Mouse (Mus musculus) neural tube, embryonic 11.5 days (tissue): ENCODE data around the gene Ncln. TPM values are rescaled to one million over a fixed set of nuclear protein-coding genes. Genes with fewer than 3 reads are reported as not detected.

Source experiments
- ATAC-seq: fragments of 200-750 bp; cut with Nextera tagmentation; 2 replicates; pipeline ENCODE4 v1.8.0; 2017; ENCODE audit warnings: moderate number of reproducible peaks, mild to moderate bottlenecking, moderate TSS enrichment, moderate library complexity; ENCODE audit not compliant: insufficient read depth, low FRiP score, low TSS enrichment
- DNase-seq: peaks from one replicate; pipeline ENCODE4 v3.0.0-alpha.2; 2015; ENCODE audit warnings: low spot score
- H3K27ac ChIP-seq: fragments of 300-500 bp; sonication (generic); 2 replicates; pipeline ENCODE4 v1.5.1; 2014; ENCODE audit warnings: low read depth, mild to moderate bottlenecking, low read length
- H3K27me3 ChIP-seq: fragments of 300-500 bp; sonication (generic); 2 replicates; pipeline ENCODE4 v1.6.1; 2014; ENCODE audit warnings: mild to moderate bottlenecking, low read length, mixed read lengths; ENCODE audit not compliant: control insufficient read depth, insufficient read depth
- H3K36me3 ChIP-seq: fragments of 300-500 bp; sonication (generic); 2 replicates; pipeline ENCODE4 v1.6.1; 2014; ENCODE audit warnings: mild to moderate bottlenecking, low read length, moderate library complexity, mixed read lengths; ENCODE audit not compliant: control insufficient read depth, insufficient read depth
- H3K4me1 ChIP-seq: fragments of 300-500 bp; sonication (generic); 2 replicates; pipeline ENCODE4 v1.6.1; 2014; ENCODE audit warnings: low read length, mixed read lengths; ENCODE audit not compliant: control insufficient read depth, insufficient read depth
- H3K4me2 ChIP-seq: fragments of 300-500 bp; sonication (generic); 2 replicates; pipeline ENCODE4 v1.6.1; 2014; ENCODE audit warnings: low read depth, mild to moderate bottlenecking, moderate library complexity
- H3K4me3 ChIP-seq: fragments of 300-500 bp; sonication (generic); 2 replicates; pipeline ENCODE4 v1.5.1; 2014; ENCODE audit warnings: low read depth, low read length
- H3K9ac ChIP-seq: fragments of 300-500 bp; sonication (generic); 2 replicates; pipeline ENCODE4 v1.6.1; 2014; ENCODE audit warnings: mild to moderate bottlenecking, low read length
- H3K9me3 ChIP-seq: fragments of 300-500 bp; sonication (generic); 2 replicates; pipeline ENCODE4 v1.6.1; 2016; ENCODE audit warnings: low read length; ENCODE audit not compliant: control insufficient read depth
- WGBS: fragments of 180-500 bp; shearing (Covaris S2); extraction: QIAGEN DNeasy Blood & Tissue Kit; methylation state at CpG from one replicate; pipeline ENCODE4 v1.1.7; 2014; 5-methylcytosine and 5-hydroxymethylcytosine counted together
- polyA plus RNA-seq: library from polyadenylated mRNA; unstranded; fragments of >200 nt; fragmentation: Nextera tagmentation; extraction: Ambion mirVana; gene quantifications from 2 replicates; pipeline ENCODE4 v1.2.1, GENCODE M21; 2014

Gene Ncln
- polyA plus RNA-seq, 1 experiment from 2014 or later, result 74.2 TPM

DNA sequence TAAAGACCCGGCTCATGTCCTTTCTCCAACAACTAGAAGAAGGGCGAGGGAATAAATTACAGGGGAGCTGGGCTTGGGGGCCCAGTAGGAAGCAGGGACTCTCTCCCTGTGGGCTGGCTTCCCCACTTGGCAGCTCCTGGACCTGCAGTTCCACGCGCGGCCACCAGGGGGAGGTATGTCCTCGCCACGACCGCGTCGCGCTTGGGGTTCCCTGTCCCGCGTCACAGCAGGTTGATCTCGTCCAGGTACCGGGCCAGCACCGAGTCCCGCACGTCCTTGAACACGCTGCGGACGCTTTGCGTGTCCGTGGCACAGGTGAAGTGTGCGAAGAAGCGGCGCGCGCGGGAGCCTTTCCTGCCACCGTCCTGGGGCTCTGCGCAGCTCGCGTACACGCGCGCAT is 6.5 kb upstream of the Ncln start:
- Histone ChIP-seq H3K4me1 (no peaks in the 10 kb centered on the region), H3K9ac (peak overlapping the region; percentile 35), H3K4me3 (peak overlapping the region; percentile 25), H3K4me2 (peak overlapping the region; percentile 54), H3K27me3 (peaks cover 6% of the 10 kb centered on the region; the same call in 1 of the 2 replicates), H3K9me3 (no peaks in the 10 kb centered on the region), H3K27ac (no peak overlapping the region), H3K36me3 (no peaks in the 10 kb centered on the region)
- ATAC-seq (peak; percentile 14; the same call in 1 of the 2 replicates), DNase-seq (peak; percentile 85)
- WGBS, result 9% methylated on average over 36 of the region's 36 CpGs

DNA sequence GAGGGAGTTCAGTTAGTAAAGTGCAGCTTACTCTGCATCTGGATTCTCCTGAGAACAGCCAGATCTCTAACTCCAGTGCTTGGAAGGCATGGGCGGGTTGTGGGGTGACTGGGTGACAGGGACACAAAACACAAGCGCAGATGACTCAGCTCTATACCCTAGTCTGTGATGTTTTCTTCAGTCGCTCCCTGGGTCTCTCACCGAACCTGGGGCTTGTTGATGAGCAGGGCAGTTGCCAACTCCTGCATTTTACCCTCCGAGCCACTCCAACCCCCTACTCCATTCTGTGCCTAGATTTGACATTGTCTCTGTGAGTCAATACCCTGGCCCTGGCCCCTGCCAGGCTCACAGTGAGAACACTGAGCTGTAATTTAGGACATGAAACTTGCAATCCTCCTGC is 5.7 kb upstream of the Ncln start:
- Histone ChIP-seq H3K27me3 (peaks cover 6% of the 10 kb centered on the region; the same call in 1 of the 2 replicates), H3K27ac (no peak overlapping the region), H3K4me1 (no peaks in the 10 kb centered on the region), H3K4me3 (no peak overlapping the region), H3K9me3 (no peaks in the 10 kb centered on the region), H3K9ac (no peak overlapping the region), H3K4me2 (no peak overlapping the region), H3K36me3 (no peaks in the 10 kb centered on the region)
- WGBS, result 84% methylated on average over 5 of the region's 5 CpGs
- no peak for ATAC-seq
- DNase-seq, result no peak

DNA sequence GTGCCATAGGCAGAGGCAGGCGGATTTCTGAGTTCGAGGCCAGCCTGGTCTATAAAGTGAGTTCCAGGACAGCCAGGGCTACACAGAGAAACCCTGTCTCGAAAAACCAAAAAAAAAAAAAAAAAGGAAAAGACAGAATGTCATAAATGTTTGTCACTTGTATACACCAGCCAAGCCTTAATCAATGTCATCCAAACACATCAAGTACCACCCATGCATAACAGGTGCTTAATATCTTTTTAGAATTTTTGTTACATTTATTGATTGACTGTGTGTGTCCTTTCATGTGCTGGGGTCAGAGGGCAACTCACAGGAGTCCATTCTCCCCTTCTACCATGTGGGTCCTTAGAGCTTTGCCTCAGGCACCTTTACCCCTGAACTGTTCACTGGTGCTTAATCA is 3.8 kb upstream of the Ncln start, which contains the start of gene S1pr4:
S1pr4 (minus strand) TSS at position 101 of the 400 bp plus-strand sequence.
- Histone ChIP-seq H3K27ac (no peak within 1 kb of the TSS), H3K9me3 (no peaks in the 10 kb centered on the region), H3K9ac (no peak within 1 kb of the TSS), H3K4me1 (peaks cover 9% of the 10 kb centered on the region), H3K4me3 (no peak within 1 kb of the TSS), H3K36me3 (no peaks in the 10 kb centered on the region), H3K4me2 (no peak within 1 kb of the TSS), H3K27me3 (peaks cover 6% of the 10 kb centered on the region; the same call in 1 of the 2 replicates)
- no peak for ATAC-seq
- WGBS, result 88% methylated on average over 2 of the region's 3 CpGs
- no peak for DNase-seq

DNA sequence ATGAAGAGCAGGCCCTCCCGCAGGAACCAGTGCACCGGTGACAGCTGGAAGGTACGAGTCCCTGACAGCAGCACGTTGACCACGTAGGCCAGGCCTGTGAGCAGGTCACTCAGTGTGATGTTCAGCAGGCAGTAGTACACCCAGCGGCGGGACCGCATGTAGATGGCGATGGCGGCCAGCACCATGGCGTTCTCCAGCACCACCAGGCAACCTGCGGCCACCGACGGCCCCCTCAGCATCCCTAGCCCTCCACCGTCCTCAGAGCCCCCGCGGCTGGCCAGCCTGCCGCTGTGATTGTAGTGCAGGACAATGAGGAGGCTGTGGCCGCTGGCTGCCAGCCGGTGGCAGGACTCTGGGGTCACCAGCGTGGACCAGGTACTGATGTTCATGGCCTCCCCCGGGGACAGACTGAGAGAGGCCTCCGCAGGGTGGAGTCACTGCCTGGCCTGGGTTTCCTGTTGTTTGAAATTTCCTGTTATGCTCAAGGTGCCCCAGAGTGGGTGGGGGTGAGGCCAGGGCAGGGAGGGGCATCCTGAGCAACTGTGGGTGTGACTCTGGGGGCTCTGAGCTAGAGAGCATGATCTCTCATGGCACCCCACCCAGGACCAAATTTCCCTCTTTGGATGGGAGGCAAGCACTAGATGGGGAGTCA is 3.2 kb upstream of the Ncln start:
- 76% methylated on average over 23 of the region's 23 CpGs for WGBS
- H3K9me3 ChIP-seq, result no peaks in the 10 kb centered on the region
- peaks cover 15% of the 10 kb centered on the region for H3K4me1 ChIP-seq
- no peak overlapping the region for H3K9ac ChIP-seq
- H3K36me3 ChIP-seq, result no peaks in the 10 kb centered on the region
- H3K27ac ChIP-seq, result no peak overlapping the region
- DNase-seq (no peak), ATAC-seq (no peak)
- H3K4me3 ChIP-seq, result no peak overlapping the region
- H3K4me2 ChIP-seq, result no peak overlapping the region
- H3K27me3 ChIP-seq, result peaks cover 6% of the 10 kb centered on the region; the same call in 1 of the 2 replicates

DNA sequence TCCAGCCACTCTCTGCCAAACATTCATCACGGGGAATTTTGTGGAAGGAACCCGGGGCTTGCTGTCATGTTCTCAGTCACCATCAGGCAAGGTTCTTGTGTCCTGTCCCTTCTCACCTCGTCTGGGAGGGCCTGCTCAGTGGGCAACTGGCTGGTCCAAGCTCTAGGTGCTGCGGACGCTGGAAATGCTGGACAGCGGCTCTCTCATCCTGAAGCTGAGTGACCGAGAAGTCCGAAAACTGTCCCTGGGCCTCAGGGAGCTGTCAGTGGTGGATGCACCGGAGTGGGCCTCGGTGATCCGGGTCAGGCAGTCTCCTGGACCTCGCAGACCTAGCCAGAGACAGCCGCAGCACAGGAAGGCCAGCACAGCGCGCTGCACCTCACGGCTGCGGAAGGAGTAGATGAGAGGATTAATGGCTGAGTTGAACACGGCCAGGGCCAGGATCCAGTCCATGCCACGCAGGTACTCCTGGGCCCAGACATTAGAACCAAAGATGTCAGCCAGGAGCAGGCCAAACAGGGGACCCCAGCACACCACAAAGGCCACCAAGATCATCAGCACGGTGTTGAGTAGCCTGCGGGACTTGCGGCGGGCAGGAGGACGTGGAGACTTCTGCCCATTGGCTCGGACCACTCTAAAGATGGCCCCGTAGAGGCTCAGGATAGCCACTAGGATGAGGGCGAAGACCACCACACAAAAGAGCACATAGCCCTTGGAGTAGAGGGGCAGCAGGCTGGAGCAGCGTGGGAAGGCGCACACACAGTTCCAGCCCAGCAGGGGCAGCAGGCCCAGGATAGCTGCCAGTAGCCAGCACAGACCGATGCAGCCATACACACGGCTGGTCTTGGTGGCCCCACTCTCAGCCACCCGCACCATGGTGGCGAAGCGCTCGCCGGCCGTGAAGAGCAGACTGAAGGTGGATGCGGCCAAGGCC is 2.4 kb upstream of the Ncln start:
- no peaks in the 10 kb centered on the region for H3K36me3 ChIP-seq
- peaks cover 15% of the 10 kb centered on the region for H3K4me1 ChIP-seq
- H3K9me3 ChIP-seq, result no peaks in the 10 kb centered on the region
- 85% methylated on average over 38 of the region's 38 CpGs for WGBS
- DNase-seq (no peak), ATAC-seq (no peak)
- no peak overlapping the region for H3K4me3 ChIP-seq
- no peak overlapping the region for H3K4me2 ChIP-seq
- no peak overlapping the region for H3K27ac ChIP-seq
- no peak overlapping the region; the same call in 1 of the 2 replicates for H3K9ac ChIP-seq
- H3K27me3 ChIP-seq, result peaks cover 6% of the 10 kb centered on the region; the same call in 1 of the 2 replicates

DNA sequence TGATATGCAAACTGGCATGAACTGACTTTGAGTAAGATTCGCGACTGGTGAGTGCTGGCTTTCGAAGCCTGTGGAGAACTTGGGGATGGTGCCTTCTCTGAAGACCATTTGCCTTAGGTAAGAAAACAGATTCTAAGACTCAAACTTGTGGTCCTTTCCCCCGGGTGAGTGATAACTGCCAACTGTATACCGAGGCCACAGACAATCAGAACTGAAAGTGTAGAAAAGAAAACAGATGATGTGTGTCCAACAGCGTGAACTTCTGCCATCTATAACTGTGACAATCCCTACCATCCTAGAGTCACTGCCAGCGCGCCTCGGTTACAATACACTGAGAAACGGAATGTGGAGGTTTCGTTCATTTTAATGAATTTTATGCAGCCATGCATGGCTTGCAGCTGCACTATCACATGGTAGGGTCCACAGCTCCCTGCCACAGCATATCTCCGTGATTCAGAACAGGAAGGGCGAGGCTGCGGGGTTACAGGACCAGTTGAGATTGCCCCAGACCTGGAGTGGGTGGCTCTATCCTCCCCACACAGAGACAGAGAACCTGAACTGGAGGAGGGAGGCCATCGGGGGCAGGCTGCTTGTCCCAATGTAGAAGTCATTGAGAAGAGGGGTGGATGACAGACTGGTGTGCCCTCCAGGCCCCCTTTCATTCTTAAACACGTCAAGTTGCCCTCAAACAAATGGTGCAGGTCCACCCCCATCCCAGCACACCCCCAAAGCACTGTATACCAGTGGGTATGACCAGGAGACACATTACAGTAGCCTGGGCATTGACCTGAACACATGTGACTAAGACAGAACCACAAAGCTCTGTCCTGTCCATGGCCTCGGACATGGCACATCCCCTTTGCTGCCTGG is 1.4 kb upstream of the Ncln start:
- 87% methylated on average over 17 of the region's 17 CpGs for WGBS
- no peak overlapping the region for H3K27ac ChIP-seq
- no peak overlapping the region for H3K9ac ChIP-seq
- no peak for DNase-seq
- peaks cover 15% of the 10 kb centered on the region for H3K4me1 ChIP-seq
- H3K36me3 ChIP-seq, result peaks cover 2% of the 10 kb centered on the region; the same call in 1 of the 2 replicates
- H3K4me2 ChIP-seq, result no peak overlapping the region
- no peak overlapping the region for H3K4me3 ChIP-seq
- no peak for ATAC-seq
- no peaks in the 10 kb centered on the region for H3K9me3 ChIP-seq
- H3K27me3 ChIP-seq, result no peaks in the 10 kb centered on the region

DNA sequence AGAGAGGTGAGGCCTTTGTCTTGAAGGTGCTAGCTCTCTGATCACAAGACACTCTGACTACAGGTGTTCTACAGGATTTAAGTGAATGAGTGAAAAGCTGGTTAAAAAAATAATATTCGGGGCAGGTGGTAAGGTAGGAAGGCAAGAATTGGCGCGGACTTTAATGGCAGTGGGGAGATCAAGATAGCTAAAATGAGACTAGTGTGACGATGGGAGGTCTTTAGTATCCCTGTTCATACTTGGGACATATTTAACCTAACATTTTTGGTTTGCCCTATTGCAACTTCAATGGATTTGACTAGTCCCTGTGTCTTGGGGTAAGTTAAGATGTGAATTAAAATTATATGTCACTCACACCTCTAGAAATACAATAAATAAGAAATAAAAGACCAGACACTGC is 777 bp upstream of the Ncln start:
- DNase-seq (no peak), ATAC-seq (no peak)
- peak overlapping the region; percentile 84 for H3K4me3 ChIP-seq
- 46% methylated on average over 4 of the region's 4 CpGs for WGBS
- peak overlapping the region; percentile 38 for H3K4me2 ChIP-seq
- no peak overlapping the region for H3K27ac ChIP-seq
- no peaks in the 10 kb centered on the region for H3K9me3 ChIP-seq
- H3K36me3 ChIP-seq, result peaks cover 5% of the 10 kb centered on the region
- peaks cover 15% of the 10 kb centered on the region for H3K4me1 ChIP-seq
- no peaks in the 10 kb centered on the region for H3K27me3 ChIP-seq
- H3K9ac ChIP-seq, result peak overlapping the region; percentile 43

DNA sequence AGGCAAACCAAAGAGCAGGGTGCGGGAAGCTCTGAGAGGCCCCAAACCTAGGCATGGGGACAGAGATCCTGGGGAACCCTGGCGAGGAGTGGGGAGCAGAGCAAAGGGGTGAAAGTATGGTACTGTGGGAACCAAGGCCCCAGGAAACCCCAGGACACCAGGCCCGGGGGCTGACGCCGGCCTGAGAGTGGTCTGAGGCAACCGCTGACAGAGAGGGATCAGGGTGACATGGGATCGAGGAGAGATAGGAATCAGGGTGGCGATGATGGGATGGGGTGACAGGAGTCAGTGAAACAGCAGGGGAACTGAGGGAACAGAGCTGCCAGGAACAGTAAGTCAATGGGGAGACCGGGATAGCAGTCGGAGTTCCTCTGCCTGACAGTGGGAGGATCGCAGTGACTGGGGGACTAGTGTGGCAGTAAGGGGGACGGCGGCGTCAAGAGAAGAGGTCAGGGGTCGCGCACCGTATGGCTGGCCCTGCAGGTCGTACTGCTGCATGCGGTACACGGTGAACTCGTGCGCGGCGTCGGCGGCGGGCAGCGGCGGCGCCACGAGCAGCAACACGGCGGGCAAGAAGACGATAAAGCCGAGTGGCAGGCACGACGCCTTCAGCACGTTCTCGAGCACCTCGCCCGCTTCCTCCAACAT is 452 bp downstream of the Ncln start:
- peak overlapping the region; percentile 50 for H3K27ac ChIP-seq
- H3K9ac ChIP-seq, result peak overlapping the region; percentile 82
- ATAC-seq (peak; percentile 39), DNase-seq (no peak)
- H3K4me1 ChIP-seq, result peaks cover 15% of the 10 kb centered on the region
- H3K27me3 ChIP-seq, result no peaks in the 10 kb centered on the region
- peak overlapping the region; percentile 98 for H3K4me2 ChIP-seq
- H3K4me3 ChIP-seq, result peak overlapping the region; percentile 84
- H3K9me3 ChIP-seq, result no peaks in the 10 kb centered on the region
- H3K36me3 ChIP-seq, result peaks cover 16% of the 10 kb centered on the region
- 1% methylated on average over 39 of the region's 41 CpGs for WGBS
